Mouse (Mus musculus): ENCODE data around the gene Frmd8. TPM values are rescaled to one million over a fixed set of nuclear protein-coding genes. Genes with fewer than 3 reads are reported as not detected.

Frmd8 gene
- total RNA-seq, 2 experiments from 2014 or later, result 4.5 to 5.0 TPM

GRCm38 (mm10) chr19:5829958-5830615 lies 45.0 kb downstream of the Frmd8 start:
- intact Hi-C loops (cut with DNase I), result no loop called here
- no peak for DNase-seq

- no peak for DNase-seq
- intact Hi-C loops (cut with DNase I), result no loop called here
These were observed 46.2 kb downstream of the Frmd8 start for GRCm38 (mm10) chr19:5828905-5829304.

- no peak for DNase-seq
- intact Hi-C loops (cut with DNase I), result no loop called here
These were observed 46.9 kb downstream of the Frmd8 start for GRCm38 (mm10) chr19:5828155-5828554.

DNA sequence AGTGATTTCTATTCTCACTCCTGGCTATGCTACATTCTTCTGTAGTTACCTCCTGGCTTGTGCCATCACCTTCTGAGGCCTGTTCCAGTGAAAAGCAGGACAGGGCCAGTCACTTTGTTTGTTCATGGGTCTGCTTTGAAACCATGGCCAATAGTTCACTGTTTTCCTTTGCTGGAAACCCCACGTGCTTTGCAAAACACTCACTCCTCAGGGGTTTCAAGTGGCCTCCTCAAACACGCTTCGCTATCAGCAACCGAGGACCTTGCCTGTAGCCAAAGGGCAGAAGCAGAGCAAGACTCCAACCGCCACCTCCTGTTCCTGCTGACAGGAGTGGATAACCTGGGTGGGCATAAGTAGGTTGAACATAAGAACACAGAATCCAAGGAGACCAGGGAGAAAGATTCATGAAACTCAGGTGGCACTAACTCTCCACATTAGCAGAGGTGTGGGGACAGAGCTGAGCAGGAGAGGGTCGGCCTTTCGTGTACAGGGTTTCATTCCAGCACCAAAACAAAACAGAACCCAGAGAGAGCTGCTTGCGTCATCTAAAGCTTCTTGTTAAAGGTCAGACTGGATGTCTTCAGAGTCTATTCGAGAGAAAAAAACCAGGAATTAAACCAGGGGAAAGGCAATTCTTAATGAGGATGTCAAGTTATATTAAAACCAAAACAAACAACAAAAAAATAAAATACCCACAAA lies 47.5 kb downstream of the Frmd8 start:
- intact Hi-C loops (cut with DNase I), result no loop called here

GRCm38 (mm10) chr19:5827044-5827443 lies 48.0 kb downstream of the Frmd8 start:
- no peak for DNase-seq
- intact Hi-C loops (cut with DNase I), result no loop called here

More for the DNA sequence above, 47.5 kb downstream of the Frmd8 start:
- no peak for DNase-seq

DNA sequence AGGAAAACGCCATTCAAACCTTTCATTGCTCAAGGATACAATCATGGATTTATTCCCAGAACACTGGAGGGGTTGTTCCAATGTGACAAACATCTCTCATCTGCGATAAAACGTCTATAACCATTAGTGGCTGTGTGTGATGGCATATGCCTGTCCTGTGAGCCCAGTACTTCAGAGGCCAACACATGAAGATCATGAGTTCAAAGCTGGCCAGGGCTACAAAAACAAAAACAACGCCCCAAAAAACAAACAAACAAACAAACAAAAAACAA lies 48.4 kb downstream of the Frmd8 start:
- DNase-seq, result no peak
- intact Hi-C loops (cut with DNase I), result no loop called here

GRCm38 (mm10) chr19:5825901-5826730 lies 49.0 kb downstream of the Frmd8 start:
- no peak for DNase-seq
- intact Hi-C loops (cut with DNase I), result no loop called here

GRCm38 (mm10) chr19:5824826-5825617 lies 50.1 kb downstream of the Frmd8 start:
- no peak for DNase-seq
- intact Hi-C loops (cut with DNase I), result no loop called here

- intact Hi-C loops (cut with DNase I), result no loop called here
- DNase-seq, result peak in 1 of 2 experiments; percentile 48
These were observed 50.8 kb downstream of the Frmd8 start for GRCm38 (mm10) chr19:5824043-5824825.

DNA sequence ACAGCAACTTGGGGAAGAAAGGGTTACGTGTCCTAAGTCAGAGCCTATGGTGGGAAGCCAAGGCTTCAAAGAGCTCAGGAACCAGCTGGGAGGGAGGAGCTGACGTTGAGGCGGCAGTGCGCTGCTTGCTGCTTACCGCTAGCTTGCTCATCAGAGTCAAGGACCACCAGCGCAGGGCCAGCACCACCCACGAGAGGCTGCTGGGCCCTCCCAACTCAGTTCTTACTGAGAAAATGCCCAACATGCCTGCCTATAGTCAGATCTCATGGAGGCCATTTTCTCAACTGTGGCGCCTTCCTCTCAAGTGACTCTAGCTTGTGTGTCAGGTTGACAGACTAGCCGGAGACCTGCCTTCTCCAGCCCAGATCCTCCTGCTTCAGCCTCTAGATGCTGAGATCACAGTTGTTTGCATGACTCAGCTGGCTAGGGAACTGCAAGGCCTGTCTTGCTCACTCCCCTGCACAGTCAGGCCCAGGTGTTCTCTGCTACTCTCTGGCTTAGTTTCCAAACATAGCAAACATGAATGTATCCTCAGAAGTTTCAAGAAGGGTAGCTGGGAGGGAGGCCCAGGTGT lies 51.7 kb downstream of the Frmd8 start:
- intact Hi-C loops (cut with DNase I), result no loop called here
- DNase-seq, result no peak

DNA sequence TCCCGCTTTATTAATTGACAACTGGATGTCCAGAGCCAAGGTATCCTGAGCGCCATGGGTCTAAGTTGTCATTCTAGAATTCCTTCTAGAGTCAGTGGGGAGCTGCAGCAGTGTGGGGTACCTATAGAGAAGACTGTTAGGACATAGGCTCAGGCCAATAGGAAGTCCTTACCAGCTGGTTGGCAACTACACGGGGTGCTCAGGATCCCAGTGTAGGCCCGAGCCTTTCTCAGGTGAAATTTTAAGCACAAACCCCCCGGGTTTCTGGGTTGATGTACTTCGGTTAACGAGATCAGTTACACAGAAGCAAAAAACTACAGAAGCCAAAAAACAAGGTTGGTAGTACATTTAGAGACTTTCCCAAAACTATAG lies 52.3 kb downstream of the Frmd8 start:
- intact Hi-C loops (cut with DNase I), result no loop called here
- DNase-seq, result no peak

DNA sequence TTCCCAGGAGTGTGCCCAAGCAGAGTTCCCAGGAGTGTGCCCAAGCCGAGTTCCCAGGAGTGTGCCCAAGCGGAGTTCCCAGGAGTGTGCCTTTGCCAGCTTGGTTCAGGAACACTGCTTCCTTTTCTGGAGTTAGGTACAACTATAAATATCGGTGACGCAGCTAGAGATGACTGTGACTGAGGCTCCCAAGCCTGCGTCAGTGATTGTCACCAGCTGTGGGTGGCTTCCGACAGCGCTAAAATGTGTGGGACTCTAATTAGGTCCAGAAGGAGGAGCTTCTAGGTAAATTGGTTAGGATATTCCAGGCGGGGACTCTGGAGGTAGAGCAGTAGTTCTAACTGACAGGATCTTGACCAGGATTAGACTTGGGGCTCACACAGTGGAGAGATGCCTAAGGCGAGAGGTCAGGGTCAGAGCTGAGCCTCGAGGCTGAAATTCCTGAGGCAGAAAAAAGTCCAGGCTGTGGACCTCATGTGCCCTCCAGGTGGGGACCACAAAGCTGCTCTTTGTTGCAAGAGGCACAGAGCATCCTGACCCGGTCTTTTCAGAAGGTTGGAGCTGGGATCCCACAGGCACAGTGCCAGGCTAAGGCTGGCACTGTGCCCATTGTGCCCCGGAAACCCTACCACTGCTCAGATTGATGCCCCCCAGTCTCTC lies 52.8 kb downstream of the Frmd8 start:
- intact Hi-C loops (cut with DNase I), result no loop called here
- DNase-seq, result peak in 1 of 2 experiments; percentile 22

- no peak for DNase-seq
- intact Hi-C loops (cut with DNase I), result no loop called here
These were observed 53.3 kb downstream of the Frmd8 start for GRCm38 (mm10) chr19:5821847-5822173.

- intact Hi-C loops (cut with DNase I), result no loop called here
- no peak for DNase-seq
These were observed 55.5 kb downstream of the Frmd8 start for GRCm38 (mm10) chr19:5819549-5819948.

DNA sequence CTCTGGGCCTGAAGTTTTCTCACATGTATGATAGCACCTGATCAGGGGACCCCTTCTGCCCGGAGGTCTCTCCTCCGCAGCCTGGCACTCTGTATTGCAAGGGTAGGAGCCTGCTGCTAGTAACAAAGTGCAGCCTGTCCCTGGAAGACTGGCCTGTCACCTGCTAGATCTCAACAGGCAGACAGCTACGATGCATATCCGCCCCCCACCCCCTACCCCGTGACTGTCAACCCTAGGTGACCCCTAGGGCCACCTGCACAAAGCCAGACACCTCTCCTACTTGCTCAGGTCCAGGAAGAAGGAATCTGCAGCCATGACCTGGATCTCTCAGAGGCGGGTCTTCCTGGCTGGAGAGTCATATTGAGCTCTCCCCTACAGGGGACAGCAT lies 56.5 kb downstream of the Frmd8 start:
- no peak for DNase-seq

GRCm38 (mm10) chr19:5817703-5818589 lies 57.1 kb downstream of the Frmd8 start:
- intact Hi-C loops (cut with DNase I), result no loop called here
- DNase-seq, result peak; percentile 83 to 86

More for the DNA sequence above, 56.5 kb downstream of the Frmd8 start:
- intact Hi-C loops (cut with DNase I), result no loop called here

DNA sequence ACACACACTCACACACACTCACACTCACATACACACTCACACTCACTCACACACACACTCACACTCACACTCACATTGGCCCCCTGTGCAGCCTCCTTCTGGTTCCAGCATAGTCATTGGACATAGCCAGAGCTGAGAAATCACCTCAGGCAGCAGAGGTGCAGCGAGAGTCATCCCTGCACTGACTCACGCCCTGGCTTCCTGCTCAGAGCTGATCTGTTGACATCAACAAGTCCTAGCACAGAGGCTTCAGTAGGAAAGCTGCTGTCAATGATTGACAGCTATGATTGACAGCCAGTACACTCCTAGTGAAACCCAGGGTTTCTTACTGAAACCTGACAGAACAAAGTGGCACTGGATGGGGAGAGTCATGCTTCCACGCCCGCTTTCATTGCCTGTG lies 59.1 kb downstream of the Frmd8 start:
- intact Hi-C loops (cut with DNase I), result no loop called here
- DNase-seq, result no peak

DNA sequence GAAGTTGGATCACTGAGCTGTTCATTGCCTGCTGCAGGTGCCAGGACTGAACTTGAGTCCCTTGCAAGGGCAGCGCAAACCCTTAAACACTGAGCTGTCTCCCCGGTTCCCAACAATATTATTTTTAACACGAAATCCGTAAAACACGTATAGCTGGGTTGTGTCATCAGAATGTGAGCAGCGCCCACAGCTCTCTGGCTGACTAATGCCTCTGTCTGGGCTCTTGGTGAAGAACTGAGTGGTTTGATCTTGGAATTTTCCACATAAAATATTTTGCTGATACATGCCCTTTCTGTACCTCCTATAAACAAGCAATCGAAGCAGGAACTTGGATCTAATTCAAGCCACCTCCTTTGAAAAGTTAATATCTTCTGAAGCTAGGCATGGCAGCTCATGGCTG lies 60.1 kb downstream of the Frmd8 start:
- intact Hi-C loops (cut with DNase I), result no loop called here
- peak in 1 of 2 experiments; percentile 10 for DNase-seq

All from gastrocnemius, postnatal 36 days (tissue).